Mouse (Mus musculus) hindbrain, embryonic 16.5 days (tissue): Measurements from ENCODE around the gene 2700097O09Rik. TPM values are rescaled to one million over a fixed set of nuclear protein-coding genes. Genes with fewer than 3 reads are reported as not detected.
"Not testable (repeated sequence)": the region's sequence is repeated elsewhere in the genome, so short reads cannot be mapped to it uniquely, and the experiment has no call there.

Experiments used
- ATAC-seq: fragments of 200-750 bp; cut with Nextera tagmentation; 2 replicates; pipeline ENCODE4 v1.8.0; 2017; ENCODE audit warnings: moderate TSS enrichment, moderate library complexity
- H3K27ac ChIP-seq: fragments of 300-500 bp; sonication (generic); 2 replicates; pipeline ENCODE4 v1.5.1; 2014; ENCODE audit warnings: low read depth, mild to moderate bottlenecking, control low read depth, low read length, moderate library complexity
- H3K27me3 ChIP-seq: fragments of 300-500 bp; sonication (generic); replicated peaks from 2 replicates; pipeline ENCODE4 v1.6.1; 2014; ENCODE audit warnings: low read length; ENCODE audit not compliant: control insufficient read depth, insufficient read depth
- H3K36me3 ChIP-seq: fragments of 300-500 bp; sonication (generic); 2 replicates; pipeline ENCODE4 v1.6.1; 2014; ENCODE audit warnings: mild to moderate bottlenecking, low read length, moderate library complexity, mixed read lengths; ENCODE audit not compliant: control insufficient read depth, insufficient read depth
- H3K4me1 ChIP-seq: fragments of 300-500 bp; sonication (generic); 2 replicates; pipeline ENCODE4 v1.6.1; 2014; ENCODE audit warnings: low read depth, low read length; ENCODE audit not compliant: control insufficient read depth, insufficient read depth
- H3K4me2 ChIP-seq: fragments of 300-500 bp; sonication (generic); 2 replicates; pipeline ENCODE4 v1.6.1; 2014; ENCODE audit warnings: mild to moderate bottlenecking, low read length, control low read depth, moderate library complexity
- H3K4me3 ChIP-seq: fragments of 300-500 bp; sonication (generic); 2 replicates; pipeline ENCODE4 v1.5.1; 2014; ENCODE audit warnings: mild to moderate bottlenecking, low read length, control low read depth, moderate library complexity
- H3K9ac ChIP-seq: fragments of 300-500 bp; sonication (generic); 2 replicates; pipeline ENCODE4 v1.6.1; 2014; ENCODE audit warnings: low read depth, mild to moderate bottlenecking, control low read depth, low read length, moderate library complexity
- H3K9me3 ChIP-seq: fragments of 300-500 bp; sonication (generic); 2 replicates; pipeline ENCODE4 v1.6.1; 2014; ENCODE audit warnings: mild to moderate bottlenecking, low read length, moderate library complexity; ENCODE audit not compliant: control insufficient read depth
- WGBS: fragments of 180-500 bp; shearing (Covaris S2); extraction: QIAGEN DNeasy Blood & Tissue Kit; methylation state at CpG from one replicate; pipeline ENCODE4 v1.1.7; 2014; 5-methylcytosine and 5-hydroxymethylcytosine counted together
- polyA plus RNA-seq: library from polyadenylated mRNA; unstranded; fragments of >200 nt; fragmentation: Nextera tagmentation; extraction: Ambion mirVana; gene quantifications from 2 replicates; pipeline ENCODE4 v1.2.1, GENCODE M21; 2015

Gene 2700097O09Rik
- polyA plus RNA-seq, 1 experiment from 2014 or later, result 33.0 TPM

- no peaks in the 10 kb centered on the region for H3K9me3 ChIP-seq
- H3K4me3 ChIP-seq, result no peak overlapping the region
- H3K27ac ChIP-seq, result no peak overlapping the region
- no peaks in the 10 kb centered on the region for H3K36me3 ChIP-seq
- no peaks in the 10 kb centered on the region for H3K27me3 ChIP-seq
- no peaks in the 10 kb centered on the region for H3K4me1 ChIP-seq
- no peak overlapping the region for H3K4me2 ChIP-seq
- no peak overlapping the region for H3K9ac ChIP-seq
- ATAC-seq, result no peak
- WGBS, result 90% methylated on average over 5 of the region's 5 CpGs
Observed at GRCm38 (mm10) chr12:55015428-55015827, 64.5 kb downstream of the 2700097O09Rik start.

DNA sequence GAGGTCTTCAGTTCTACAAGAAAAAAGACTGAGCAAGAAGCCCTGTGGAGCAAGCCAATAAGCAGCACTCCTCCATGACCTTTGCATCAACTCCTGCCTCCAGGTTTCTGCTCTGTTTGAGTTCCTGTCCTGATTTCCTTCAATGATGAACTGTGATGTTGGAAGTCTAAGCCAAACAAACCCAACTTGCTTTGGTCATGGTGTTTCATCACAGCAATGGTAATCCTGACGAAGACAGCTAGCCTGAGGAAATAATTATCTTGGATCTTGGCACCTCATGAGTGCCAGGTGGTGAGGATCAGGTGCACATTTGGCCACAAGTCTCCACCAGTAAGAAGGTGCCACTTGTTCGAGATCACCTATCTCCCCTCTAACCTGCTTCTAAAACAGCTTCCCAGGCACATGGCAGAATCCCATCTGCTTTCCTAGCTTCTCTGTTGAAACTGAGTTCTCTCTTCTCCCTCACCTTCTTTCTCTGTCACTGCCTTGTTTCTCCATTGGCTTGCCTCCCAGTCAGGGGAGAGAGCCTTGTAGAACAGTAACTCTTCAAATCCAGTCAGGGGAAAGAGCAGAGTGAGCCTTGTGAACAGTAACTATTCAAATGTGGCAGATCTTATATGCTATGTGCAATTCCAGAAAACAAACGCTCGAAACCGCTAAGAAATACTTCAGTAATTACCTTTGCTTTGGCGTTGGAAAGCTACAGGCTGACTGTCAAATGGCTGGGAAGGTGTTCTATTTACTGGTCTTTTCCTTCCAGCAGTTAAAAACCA lies 66.1 kb downstream of the 2700097O09Rik start, which contains the start of gene Baz1a:
Gene Baz1a (minus strand): TSS at position 723 of the 773 bp plus-strand sequence.
- no peaks in the 10 kb centered on the region for H3K9me3 ChIP-seq
- no peaks in the 10 kb centered on the region for H3K4me1 ChIP-seq
- no peaks in the 10 kb centered on the region for H3K36me3 ChIP-seq
- no peak within 1 kb of the TSS for H3K4me3 ChIP-seq
- ATAC-seq, result no peak
- H3K27me3 ChIP-seq, result no peaks in the 10 kb centered on the region
- H3K9ac ChIP-seq, result no peak within 1 kb of the TSS
- H3K27ac ChIP-seq, result no peak within 1 kb of the TSS
- 91% methylated on average over 6 of the region's 6 CpGs for WGBS
- no peak within 1 kb of the TSS for H3K4me2 ChIP-seq

GRCm38 (mm10) chr12:55013031-55013430 lies 66.9 kb downstream of the 2700097O09Rik start:
- 85% methylated on average over 1 of the region's 1 CpGs for WGBS
- Histone ChIP-seq H3K36me3 (no peaks in the 10 kb centered on the region), H3K27me3 (no peaks in the 10 kb centered on the region), H3K4me2 (no peak overlapping the region), H3K27ac (no peak overlapping the region), H3K4me3 (no peak overlapping the region), H3K4me1 (no peaks in the 10 kb centered on the region), H3K9me3 (no peaks in the 10 kb centered on the region), H3K9ac (no peak overlapping the region)
- no peak for ATAC-seq

- Histone ChIP-seq H3K9me3 (no peaks in the 10 kb centered on the region), H3K27ac (no peak overlapping the region), H3K9ac (no peak overlapping the region), H3K4me1 (no peaks in the 10 kb centered on the region), H3K4me3 (no peak overlapping the region), H3K4me2 (no peak overlapping the region), H3K27me3 (no peaks in the 10 kb centered on the region), H3K36me3 (no peaks in the 10 kb centered on the region)
- 89% methylated on average over 14 of the region's 14 CpGs for WGBS
- no peak for ATAC-seq
Observed at GRCm38 (mm10) chr12:55007361-55008008, 72.4 kb downstream of the 2700097O09Rik start.

GRCm38 (mm10) chr12:55006071-55006470 lies 73.8 kb downstream of the 2700097O09Rik start:
- H3K9me3 ChIP-seq, result no peaks in the 10 kb centered on the region
- H3K36me3 ChIP-seq, result no peaks in the 10 kb centered on the region
- no peak overlapping the region for H3K9ac ChIP-seq
- no peaks in the 10 kb centered on the region for H3K27me3 ChIP-seq
- no peak overlapping the region for H3K27ac ChIP-seq
- H3K4me2 ChIP-seq, result no peak overlapping the region
- no peaks in the 10 kb centered on the region for H3K4me1 ChIP-seq
- no peak for ATAC-seq
- H3K4me3 ChIP-seq, result no peak overlapping the region
- WGBS, result 90% methylated on average over 7 of the region's 7 CpGs

GRCm38 (mm10) chr12:55004396-55004795 lies 75.5 kb downstream of the 2700097O09Rik start:
- Histone ChIP-seq H3K27me3 (no peaks in the 10 kb centered on the region), H3K4me3 (no peak overlapping the region), H3K9ac (no peak overlapping the region), H3K4me1 (no peaks in the 10 kb centered on the region), H3K9me3 (no peaks in the 10 kb centered on the region), H3K4me2 (no peak overlapping the region), H3K27ac (no peak overlapping the region), H3K36me3 (no peaks in the 10 kb centered on the region)
- 89% methylated on average over 3 of the region's 3 CpGs for WGBS
- ATAC-seq, result no peak

DNA sequence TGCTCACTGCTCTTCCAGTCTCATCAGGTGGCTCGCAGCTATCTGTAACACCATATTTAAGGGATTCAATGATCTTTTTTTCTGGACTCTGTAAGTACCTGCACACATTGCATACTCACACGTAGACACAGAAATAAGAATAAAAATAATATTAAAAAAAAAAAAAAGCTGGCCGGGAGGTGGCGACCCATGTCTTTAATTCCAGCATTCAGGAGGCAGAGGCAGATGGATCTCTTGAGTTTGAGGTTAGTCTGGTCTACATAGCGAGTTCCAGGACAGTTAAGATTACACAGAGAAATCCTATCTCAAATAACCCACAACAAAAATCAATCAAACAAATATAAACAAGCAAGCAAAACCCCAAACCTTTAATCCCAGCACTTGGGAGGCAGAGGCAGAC lies 76.1 kb downstream of the 2700097O09Rik start:
- Histone ChIP-seq H3K36me3 (no peaks in the 10 kb centered on the region), H3K27ac (no peak overlapping the region), H3K27me3 (no peaks in the 10 kb centered on the region), H3K4me3 (no peak overlapping the region), H3K4me1 (no peaks in the 10 kb centered on the region), H3K9me3 (no peaks in the 10 kb centered on the region), H3K4me2 (no peak overlapping the region), H3K9ac (no peak overlapping the region)
- ATAC-seq, result no peak
- WGBS, result 91% methylated on average over 5 of the region's 5 CpGs

GRCm38 (mm10) chr12:55002532-55002931 lies 77.4 kb downstream of the 2700097O09Rik start:
- H3K4me3 ChIP-seq, H3K9me3 ChIP-seq, H3K4me1 ChIP-seq, H3K36me3 ChIP-seq, H3K27ac ChIP-seq, H3K27me3 ChIP-seq, H3K4me2 ChIP-seq, H3K9ac ChIP-seq, ATAC-seq: not testable (repeated sequence)
- 95% methylated on average over 7 of the region's 7 CpGs for WGBS

DNA sequence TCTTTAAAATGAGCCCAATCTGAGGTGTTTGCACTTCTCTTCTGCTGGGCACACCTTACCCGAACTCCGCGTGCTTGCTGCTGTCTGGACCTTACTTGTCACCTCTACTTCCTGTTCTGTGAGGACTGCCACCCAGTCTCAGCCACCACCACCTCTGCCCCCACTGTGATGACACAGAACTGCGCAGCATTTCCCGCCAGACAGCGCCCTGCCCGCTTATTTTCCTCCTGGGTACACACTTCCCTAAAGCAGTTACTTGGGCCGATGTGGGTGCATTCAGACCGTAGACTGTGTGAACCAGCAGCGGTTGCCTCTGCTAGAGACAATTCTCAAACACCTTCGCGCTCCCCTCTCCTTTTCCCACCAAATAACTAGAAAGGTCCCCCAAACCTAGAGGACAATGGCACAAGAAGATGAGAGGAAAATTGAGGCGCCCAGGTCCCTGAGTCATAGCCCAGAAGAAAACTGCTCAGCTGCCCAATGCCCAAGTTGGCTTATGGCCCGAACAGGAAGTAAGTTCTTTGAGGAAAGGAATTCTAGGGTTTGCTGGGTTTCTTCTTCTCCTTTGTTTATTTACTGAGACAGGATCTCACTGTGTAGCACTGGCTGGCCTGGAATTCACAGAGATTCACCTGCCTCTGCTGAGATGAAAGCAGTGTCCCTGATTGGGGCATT lies 80.8 kb downstream of the 2700097O09Rik start:
- ATAC-seq, result no peak
- Histone ChIP-seq H3K4me2 (no peak overlapping the region), H3K27ac (no peak overlapping the region), H3K4me3 (no peak overlapping the region), H3K9me3 (no peaks in the 10 kb centered on the region), H3K36me3 (no peaks in the 10 kb centered on the region), H3K27me3 (no peaks in the 10 kb centered on the region), H3K9ac (no peak overlapping the region), H3K4me1 (no peaks in the 10 kb centered on the region)
- WGBS, result 84% methylated on average over 14 of the region's 14 CpGs
